Mouse (Mus musculus) myocyte (in vitro differentiated cells): ENCODE results near the gene Ctsl.

ENCODE experiments used
- POLR2A ChIP-seq: IDR thresholded peaks from one replicate; pipeline ENCODE4 v1.6.1; 2011; ENCODE audit warnings: low read depth, mild to moderate bottlenecking, control low read depth, moderate library complexity; ENCODE audit not compliant: insufficient read length
- POLR2AphosphoS2 ChIP-seq: IDR thresholded peaks from one replicate; pipeline ENCODE4 v1.6.1; 2011; ENCODE audit warnings: low read depth, control low read depth; ENCODE audit not compliant: insufficient read length
- USF1 ChIP-seq: IDR thresholded peaks from one replicate; pipeline ENCODE4 v1.6.1; 2011; ENCODE audit warnings: low read depth, mild to moderate bottlenecking, control low read depth, moderate library complexity

DNA sequence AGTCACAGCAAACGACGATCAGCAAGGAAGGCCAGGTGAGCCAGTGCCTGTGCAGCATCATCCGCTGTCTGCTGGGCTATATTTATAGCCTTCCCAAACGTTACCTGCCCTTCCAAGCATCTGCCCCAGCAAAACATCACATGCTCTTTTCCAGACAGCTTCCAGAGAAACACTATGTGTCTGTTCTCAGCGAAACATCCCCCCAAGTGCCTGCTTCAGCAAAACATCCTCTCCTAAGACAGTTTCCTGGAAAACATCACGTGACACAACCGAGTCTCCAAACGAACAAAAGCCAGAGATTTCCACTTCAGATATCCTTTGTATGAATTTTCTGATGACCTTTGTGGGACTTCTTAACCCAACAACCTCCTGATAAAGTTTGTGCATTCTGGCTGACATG, 50.4 kb downstream of the Ctsl start:
- TF ChIP-seq POLR2A (no peak), POLR2AphosphoS2 (no peak), USF1 (no peak)
